Mouse (Mus musculus) forebrain, embryonic 13.5 days (tissue): ENCODE results near the gene Ipo11. TPM values are rescaled to one million over a fixed set of nuclear protein-coding genes. Genes with fewer than 3 reads are reported as not detected.

Experiments used
- ATAC-seq: fragments of 200-750 bp; cut with Nextera tagmentation; 2 replicates; pipeline ENCODE4 v1.8.0; 2017
- H3K27ac ChIP-seq: fragments of 300-500 bp; sonication (generic); 2 replicates; pipeline ENCODE4 v1.5.1; 2015; ENCODE audit warnings: inconsistent platforms, mild to moderate bottlenecking, moderate library complexity
- H3K27me3 ChIP-seq: fragments of 300-500 bp; sonication (generic); 2 replicates; pipeline ENCODE4 v1.6.1; 2015; ENCODE audit warnings: mild to moderate bottlenecking, inconsistent platforms
- H3K36me3 ChIP-seq: fragments of 300-500 bp; sonication (generic); 2 replicates; pipeline ENCODE4 v1.6.1; 2015; ENCODE audit warnings: mild to moderate bottlenecking, inconsistent platforms; ENCODE audit not compliant: poor library complexity, severe bottlenecking
- H3K4me1 ChIP-seq: fragments of 300-500 bp; sonication (generic); 2 replicates; pipeline ENCODE4 v1.6.1; 2015; ENCODE audit warnings: inconsistent platforms
- H3K4me2 ChIP-seq: fragments of 300-500 bp; sonication (generic); 2 replicates; pipeline ENCODE4 v1.6.1; 2015; ENCODE audit warnings: inconsistent platforms, mild to moderate bottlenecking, moderate library complexity
- H3K4me3 ChIP-seq: fragments of 300-500 bp; sonication (generic); 2 replicates; pipeline ENCODE4 v1.5.1; 2015; ENCODE audit warnings: mild to moderate bottlenecking, inconsistent platforms
- H3K9ac ChIP-seq: fragments of 300-500 bp; sonication (generic); 2 replicates; pipeline ENCODE4 v1.6.1; 2015; ENCODE audit warnings: mild to moderate bottlenecking, inconsistent platforms
- H3K9me3 ChIP-seq: fragments of 300-500 bp; sonication (generic); replicated peaks from 2 replicates; pipeline ENCODE4 v1.6.1; 2016; ENCODE audit warnings: inconsistent platforms
- whole genome bisulfite sequencing: fragments of 180-500 bp; shearing (Covaris S2); methylation state at CpG from one replicate; pipeline ENCODE4 v1.1.7; 2015; 5-methylcytosine and 5-hydroxymethylcytosine counted together
- polyA plus RNA-seq: library from polyadenylated mRNA; unstranded; fragments of >200 nt; fragmentation: Nextera tagmentation; extraction: Ambion mirVana; gene quantifications from 2 replicates; pipeline ENCODE4 v1.2.1, GENCODE M21; 2015

Gene Ipo11
- polyA plus RNA-seq, 1 experiment from 2014 or later: 50.3 TPM

DNA sequence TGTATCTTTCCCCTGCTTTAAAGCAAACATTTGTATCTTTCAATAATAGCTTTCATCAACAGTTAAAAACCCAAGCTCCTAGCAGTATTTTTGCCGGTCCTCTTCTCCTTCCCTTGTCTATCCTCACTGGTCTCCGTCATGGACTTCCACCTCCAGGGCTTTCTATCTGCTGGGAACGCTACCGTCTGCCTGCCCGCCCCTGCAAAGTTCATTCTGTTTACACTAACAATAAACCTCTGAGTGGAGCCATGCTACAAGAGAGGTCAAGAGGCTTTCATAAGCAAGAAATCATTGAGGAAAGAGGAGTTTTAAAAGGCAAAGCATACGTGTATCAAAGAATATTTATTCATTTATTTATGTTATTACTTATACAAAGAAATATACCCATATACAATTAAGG lies 106.7 kb downstream of the Ipo11 start:
- H3K36me3 ChIP-seq: peaks cover 7% of the 10 kb centered on the region; the same call in 1 of the 2 replicates
- WGBS: 90% methylated on average over 6 of the region's 6 CpGs
- no peaks in the 10 kb centered on the region for H3K4me1 ChIP-seq
- H3K27me3 ChIP-seq: no peaks in the 10 kb centered on the region
- no peak for ATAC-seq
- H3K27ac ChIP-seq: no peak overlapping the region
- H3K4me3 ChIP-seq: no peak overlapping the region
- H3K9me3 ChIP-seq: no peaks in the 10 kb centered on the region
- H3K4me2 ChIP-seq: no peak overlapping the region
- no peak overlapping the region for H3K9ac ChIP-seq

DNA sequence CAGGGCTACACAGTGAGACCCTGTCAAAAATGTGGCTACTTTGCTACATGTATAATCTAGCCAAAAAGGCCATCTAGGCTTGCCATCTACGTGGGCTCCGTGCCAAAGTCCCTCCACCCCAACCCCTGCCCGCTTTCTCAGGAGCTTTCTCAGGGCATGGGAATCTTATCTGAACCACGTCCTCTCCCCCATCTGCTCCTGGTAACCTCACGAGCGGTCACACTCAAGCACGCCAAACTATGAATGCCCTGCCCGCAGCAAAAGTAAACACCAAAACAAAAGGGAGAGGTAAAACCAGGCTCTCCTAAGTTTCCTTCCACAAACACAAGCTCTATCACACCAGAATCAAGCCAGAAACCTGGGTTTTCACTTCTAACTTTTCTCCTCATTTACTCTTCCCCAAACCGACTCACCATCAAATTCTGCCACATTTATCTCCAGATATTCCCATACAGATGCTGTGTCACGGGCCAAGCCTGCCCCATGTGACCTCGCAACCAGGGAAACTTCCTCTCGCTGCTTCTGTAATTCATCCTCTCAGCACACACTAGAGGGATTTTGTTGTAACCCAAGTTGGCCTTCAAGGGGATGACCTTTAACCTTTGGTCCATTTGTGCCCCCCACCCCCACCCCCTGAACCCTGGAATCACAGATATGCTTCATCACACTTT lies 107.3 kb downstream of the Ipo11 start:
- Histone ChIP-seq H3K36me3 (peaks cover 7% of the 10 kb centered on the region; the same call in 1 of the 2 replicates), H3K4me2 (no peak overlapping the region), H3K9ac (no peak overlapping the region), H3K4me1 (no peaks in the 10 kb centered on the region), H3K9me3 (no peaks in the 10 kb centered on the region), H3K27me3 (no peaks in the 10 kb centered on the region), H3K27ac (no peak overlapping the region), H3K4me3 (no peak overlapping the region)
- WGBS: 87% methylated on average over 12 of the region's 12 CpGs
- ATAC-seq: no peak

DNA sequence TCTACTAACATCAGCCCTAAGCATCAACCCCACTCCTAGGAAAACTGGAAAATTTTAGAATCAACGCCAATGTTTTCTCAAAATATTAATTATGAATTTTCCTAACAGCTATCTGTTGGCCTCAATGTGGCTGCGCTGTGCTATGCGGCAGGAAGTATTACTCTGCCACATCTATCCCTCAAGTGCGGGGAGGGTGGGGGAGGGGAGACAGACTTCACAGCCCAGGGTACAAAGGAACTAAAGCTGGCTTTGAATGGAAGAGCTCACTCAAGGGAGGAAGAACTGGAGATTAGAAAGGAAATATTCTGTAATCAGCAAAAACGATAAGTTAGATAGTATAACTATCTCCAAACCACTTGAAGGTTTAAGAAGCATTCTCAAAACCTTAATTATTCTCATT lies 111.1 kb downstream of the Ipo11 start:
- H3K4me3 ChIP-seq: no peak overlapping the region
- H3K9ac ChIP-seq: no peak overlapping the region
- no peaks in the 10 kb centered on the region for H3K9me3 ChIP-seq
- H3K4me2 ChIP-seq: no peak overlapping the region
- H3K4me1 ChIP-seq: no peaks in the 10 kb centered on the region
- peak; percentile 59; the same call in 1 of the 2 replicates for ATAC-seq
- H3K36me3 ChIP-seq: peaks cover 9% of the 10 kb centered on the region; the same call in 1 of the 2 replicates
- H3K27me3 ChIP-seq: no peaks in the 10 kb centered on the region
- WGBS: 84% methylated on average over 5 of the region's 5 CpGs
- H3K27ac ChIP-seq: no peak overlapping the region

DNA sequence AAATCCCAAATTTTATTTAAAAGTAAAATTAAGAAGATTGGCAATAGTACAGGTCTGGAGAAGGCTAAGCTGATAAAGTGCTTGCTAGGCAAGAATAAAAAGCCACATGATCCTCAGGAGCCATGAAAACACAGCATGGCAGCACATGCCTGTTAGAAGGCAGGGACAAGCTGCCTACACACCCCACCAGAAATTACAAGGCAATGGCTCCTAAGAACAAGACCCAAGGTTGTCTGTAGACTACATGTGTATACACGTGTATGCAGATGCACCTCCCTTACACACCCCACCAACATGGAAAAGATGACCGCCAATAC lies 112.9 kb downstream of the Ipo11 start:
- Histone ChIP-seq H3K27ac (no peak overlapping the region), H3K9me3 (no peaks in the 10 kb centered on the region), H3K4me1 (no peaks in the 10 kb centered on the region), H3K27me3 (no peaks in the 10 kb centered on the region), H3K4me3 (no peak overlapping the region), H3K36me3 (peaks cover 14% of the 10 kb centered on the region), H3K9ac (no peak overlapping the region), H3K4me2 (no peak overlapping the region)
- ATAC-seq: peak; percentile 11; the same call in 1 of the 2 replicates
- WGBS: 93% methylated on average over 2 of the region's 2 CpGs

DNA sequence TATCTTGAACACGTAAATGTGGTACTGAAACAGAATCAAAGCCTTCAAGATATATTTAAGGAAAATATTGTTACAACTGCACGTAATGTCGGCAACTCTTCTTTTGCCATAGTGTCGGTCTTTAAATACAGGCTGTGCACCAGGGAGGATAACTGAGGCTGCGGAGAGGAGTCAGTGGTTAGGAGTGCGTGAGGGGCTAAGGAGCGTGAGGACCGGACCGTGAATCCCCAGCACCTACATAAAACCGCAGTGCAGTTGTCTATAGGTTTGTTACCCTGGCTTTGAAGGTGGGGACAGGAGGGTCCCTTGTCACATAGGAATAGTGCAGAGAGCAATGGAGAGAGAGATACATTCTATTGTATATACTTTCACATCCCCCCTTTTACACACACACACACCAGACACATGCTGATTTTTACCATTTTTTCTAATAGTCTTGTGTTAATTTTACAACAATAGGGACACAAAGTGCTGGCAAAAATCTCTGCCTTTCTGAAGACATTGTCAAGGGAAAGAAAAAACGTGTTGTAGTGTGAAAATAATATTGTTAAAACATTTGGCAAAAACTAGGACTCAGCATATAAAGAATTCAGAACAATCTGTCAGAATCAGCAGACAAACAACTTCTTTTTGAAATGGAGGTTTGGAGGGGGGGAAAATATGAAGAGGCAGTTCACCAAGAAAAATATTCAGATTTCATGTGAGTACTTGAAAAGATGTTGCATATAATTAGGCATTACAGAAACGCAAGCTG lies 113.5 kb downstream of the Ipo11 start:
- Histone ChIP-seq H3K27me3 (no peaks in the 10 kb centered on the region), H3K4me2 (no peak overlapping the region), H3K36me3 (peaks cover 17% of the 10 kb centered on the region), H3K9ac (no peak overlapping the region), H3K4me1 (no peaks in the 10 kb centered on the region), H3K9me3 (no peaks in the 10 kb centered on the region), H3K27ac (no peak overlapping the region), H3K4me3 (no peak overlapping the region)
- WGBS: 94% methylated on average over 12 of the region's 12 CpGs
- ATAC-seq: peak; percentile 39; the same call in 1 of the 2 replicates

DNA sequence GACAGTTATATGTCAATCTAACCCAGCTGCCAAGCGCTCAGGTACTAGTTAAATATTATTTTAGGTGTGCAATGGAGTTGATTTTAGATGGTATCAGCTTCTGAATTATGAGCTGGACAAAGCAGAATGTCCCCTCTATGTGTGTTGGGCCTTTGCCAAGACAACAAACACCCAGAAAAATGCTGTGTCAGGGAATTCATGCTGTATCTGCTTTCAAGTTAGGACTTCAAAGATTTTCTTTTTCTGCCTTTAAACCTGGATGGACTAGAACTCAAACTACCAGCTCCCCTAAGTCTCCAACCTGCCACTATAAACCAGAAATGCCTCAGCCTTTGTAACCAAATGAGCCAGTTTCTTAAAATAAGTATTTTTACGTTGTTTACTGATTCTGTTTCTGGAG lies 116.6 kb downstream of the Ipo11 start:
- ATAC-seq: no peak
- 97% methylated on average over 2 of the region's 2 CpGs for WGBS

DNA sequence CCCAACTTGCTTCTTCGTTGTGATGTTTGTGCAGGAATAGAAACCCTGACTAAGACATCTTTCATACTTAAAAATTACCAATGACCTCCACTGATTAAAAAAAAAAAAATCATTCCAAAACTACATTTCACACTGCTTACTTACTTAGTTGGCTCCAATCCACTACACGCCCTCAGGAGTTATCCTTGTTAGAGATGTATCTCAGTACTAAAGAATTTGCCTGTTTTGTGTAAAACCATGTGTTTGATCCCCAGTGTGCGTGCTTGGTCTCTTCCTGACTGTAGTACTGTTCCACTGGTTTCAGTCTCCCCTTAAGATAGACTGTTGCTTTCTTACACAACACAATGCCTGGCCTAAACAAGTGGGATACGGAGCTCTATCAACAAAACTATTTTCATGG lies 117.0 kb downstream of the Ipo11 start:
- Histone ChIP-seq H3K4me2 (no peak overlapping the region), H3K27me3 (no peaks in the 10 kb centered on the region), H3K9me3 (no peaks in the 10 kb centered on the region), H3K4me1 (no peaks in the 10 kb centered on the region), H3K9ac (no peak overlapping the region), H3K27ac (no peak overlapping the region), H3K4me3 (no peak overlapping the region), H3K36me3 (peaks cover 10% of the 10 kb centered on the region)
- ATAC-seq: no peak
- WGBS: 96% methylated on average over 4 of the region's 4 CpGs

More for the DNA sequence above, 116.6 kb downstream of the Ipo11 start:
- Histone ChIP-seq H3K4me2 (no peak overlapping the region), H3K9ac (no peak overlapping the region), H3K27ac (no peak overlapping the region), H3K4me3 (no peak overlapping the region), H3K9me3 (no peaks in the 10 kb centered on the region), H3K4me1 (no peaks in the 10 kb centered on the region), H3K27me3 (no peaks in the 10 kb centered on the region), H3K36me3 (peaks cover 10% of the 10 kb centered on the region)

DNA sequence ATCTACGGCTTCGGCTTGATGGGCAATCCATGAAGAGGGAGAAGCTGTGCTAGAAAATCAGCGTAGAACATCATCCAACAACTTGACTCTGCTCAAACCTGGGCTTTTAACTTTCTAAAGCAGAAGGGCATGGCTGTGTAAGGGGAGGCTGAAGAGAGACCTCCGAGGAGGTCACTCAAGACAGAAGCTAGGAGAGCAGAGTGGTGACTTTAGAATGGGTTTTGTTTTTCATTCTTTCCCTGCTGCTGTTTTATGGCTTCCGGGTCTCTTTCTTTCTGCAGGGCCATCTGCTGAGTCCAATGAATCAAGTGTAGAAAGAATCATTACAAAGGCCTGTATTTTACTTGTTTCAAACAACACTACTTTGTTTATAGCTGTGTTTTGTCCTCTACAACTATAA lies 119.7 kb downstream of the Ipo11 start:
- no peak overlapping the region for H3K4me3 ChIP-seq
- no peak for ATAC-seq
- H3K9me3 ChIP-seq: no peaks in the 10 kb centered on the region

DNA sequence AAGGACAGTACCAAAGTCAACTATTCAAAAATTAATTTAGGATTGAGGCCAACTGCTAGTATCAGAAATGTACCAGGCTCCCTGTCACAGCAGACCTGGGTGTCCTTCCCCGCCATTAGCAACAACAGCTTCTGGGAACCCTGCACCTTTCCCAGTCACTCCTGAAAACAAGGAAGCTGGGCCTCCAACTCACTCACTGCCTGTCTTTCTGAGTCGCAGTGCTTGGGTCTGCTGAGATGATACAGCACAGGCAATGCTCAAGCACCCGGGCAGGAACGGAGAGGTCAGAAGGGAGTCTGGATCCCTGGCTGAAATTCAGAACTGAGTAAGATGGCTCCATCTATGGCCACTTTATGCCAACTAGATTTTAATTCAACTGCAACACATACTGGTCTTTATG lies 123.2 kb downstream of the Ipo11 start:
- no peak overlapping the region for H3K9ac ChIP-seq
- no peaks in the 10 kb centered on the region for H3K4me1 ChIP-seq
- no peak overlapping the region for H3K4me3 ChIP-seq
- H3K36me3 ChIP-seq: peaks cover 24% of the 10 kb centered on the region; the same call in 1 of the 2 replicates
- ATAC-seq: no peak
- H3K4me2 ChIP-seq: no peak overlapping the region
- H3K9me3 ChIP-seq: no peaks in the 10 kb centered on the region
- no peak overlapping the region for H3K27ac ChIP-seq
- WGBS: 94% methylated on average over 4 of the region's 4 CpGs
- no peaks in the 10 kb centered on the region for H3K27me3 ChIP-seq

More for the DNA sequence above, 119.7 kb downstream of the Ipo11 start:
- no peak overlapping the region for H3K9ac ChIP-seq
- WGBS: 94% methylated on average over 5 of the region's 5 CpGs
- H3K27me3 ChIP-seq: no peaks in the 10 kb centered on the region
- no peak overlapping the region for H3K4me2 ChIP-seq
- no peaks in the 10 kb centered on the region for H3K4me1 ChIP-seq
- no peak overlapping the region for H3K27ac ChIP-seq
- peaks cover 10% of the 10 kb centered on the region for H3K36me3 ChIP-seq

DNA sequence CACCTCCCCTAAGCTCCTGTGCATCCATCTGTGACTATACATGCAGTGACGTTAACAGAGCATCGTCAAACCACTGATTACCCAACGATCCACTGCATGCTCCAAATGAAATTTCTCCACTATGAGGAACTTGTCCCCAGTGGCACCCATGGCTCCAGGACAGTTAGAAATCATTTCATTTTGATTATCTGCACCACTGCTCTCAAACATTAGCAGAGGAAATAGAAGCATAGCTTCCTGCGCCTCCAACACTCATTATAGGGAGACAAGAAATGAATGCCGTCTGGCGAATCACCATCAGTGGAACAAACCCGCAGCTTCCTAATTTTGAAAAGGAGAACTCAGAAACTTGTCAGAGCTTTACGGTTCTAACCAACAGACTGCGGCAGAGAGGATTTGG lies 123.7 kb downstream of the Ipo11 start:
- no peaks in the 10 kb centered on the region for H3K27me3 ChIP-seq
- H3K4me3 ChIP-seq: no peak overlapping the region
- H3K9me3 ChIP-seq: no peaks in the 10 kb centered on the region
- no peak for ATAC-seq
- no peak overlapping the region for H3K4me2 ChIP-seq
- WGBS: 90% methylated on average over 9 of the region's 9 CpGs
- H3K36me3 ChIP-seq: peaks cover 21% of the 10 kb centered on the region; the same call in 1 of the 2 replicates
- no peaks in the 10 kb centered on the region for H3K4me1 ChIP-seq
- no peak overlapping the region for H3K27ac ChIP-seq
- no peak overlapping the region for H3K9ac ChIP-seq

DNA sequence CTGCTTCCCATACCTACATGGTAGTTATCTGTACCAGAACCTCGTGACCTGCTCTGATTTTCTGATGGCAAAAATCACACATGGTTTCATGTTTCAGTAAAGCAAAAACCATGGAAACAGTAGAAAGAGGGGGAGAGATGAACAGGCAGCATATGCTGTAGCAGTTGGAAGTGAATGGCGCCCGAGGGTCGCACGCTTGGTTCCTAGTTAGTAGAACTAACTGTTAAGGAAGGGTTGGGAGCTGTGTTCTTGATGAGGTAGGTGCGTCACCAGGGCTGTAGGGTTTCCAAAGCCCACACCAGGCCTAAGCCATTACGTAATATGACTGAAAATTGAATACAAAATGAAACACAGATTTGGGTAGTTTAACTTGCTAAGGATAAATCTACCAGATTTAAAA lies 126.6 kb downstream of the Ipo11 start:
- no peak for ATAC-seq
- Histone ChIP-seq H3K4me2 (no peak overlapping the region), H3K4me3 (no peak overlapping the region), H3K36me3 (peaks cover 21% of the 10 kb centered on the region; the same call in 1 of the 2 replicates), H3K9ac (no peak overlapping the region), H3K9me3 (no peaks in the 10 kb centered on the region), H3K4me1 (no peaks in the 10 kb centered on the region), H3K27me3 (no peaks in the 10 kb centered on the region), H3K27ac (no peak overlapping the region)
- WGBS: 95% methylated on average over 7 of the region's 7 CpGs

DNA sequence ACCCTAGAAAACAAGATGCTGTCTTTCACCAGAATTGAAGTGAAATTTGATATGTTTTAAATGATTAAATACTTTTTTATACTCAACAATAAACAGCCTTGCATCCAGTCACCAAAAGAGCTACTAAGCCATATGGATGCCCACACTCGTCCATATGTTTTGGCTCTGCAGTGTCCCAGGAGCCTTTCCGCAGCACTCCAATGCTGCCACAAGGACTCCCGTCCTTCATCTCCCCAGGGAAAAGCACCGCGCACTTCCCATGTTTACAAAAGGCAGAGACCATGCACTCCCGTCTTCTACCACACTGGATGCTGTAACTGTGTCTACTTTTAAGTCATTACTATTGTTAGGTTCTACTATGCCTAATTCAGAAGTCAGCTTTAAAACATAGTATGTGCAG lies 127.9 kb downstream of the Ipo11 start:
- H3K9ac ChIP-seq: no peak overlapping the region
- WGBS: 82% methylated on average over 6 of the region's 6 CpGs
- H3K27ac ChIP-seq: no peak overlapping the region
- H3K36me3 ChIP-seq: peaks cover 21% of the 10 kb centered on the region; the same call in 1 of the 2 replicates
- no peak overlapping the region for H3K4me2 ChIP-seq
- H3K4me1 ChIP-seq: no peaks in the 10 kb centered on the region
- no peaks in the 10 kb centered on the region for H3K9me3 ChIP-seq
- H3K27me3 ChIP-seq: no peaks in the 10 kb centered on the region
- no peak overlapping the region for H3K4me3 ChIP-seq
- ATAC-seq: no peak
